Comparison of ENCODE assay signal across 13 mouse cellular contexts in the genomic region with DNA sequence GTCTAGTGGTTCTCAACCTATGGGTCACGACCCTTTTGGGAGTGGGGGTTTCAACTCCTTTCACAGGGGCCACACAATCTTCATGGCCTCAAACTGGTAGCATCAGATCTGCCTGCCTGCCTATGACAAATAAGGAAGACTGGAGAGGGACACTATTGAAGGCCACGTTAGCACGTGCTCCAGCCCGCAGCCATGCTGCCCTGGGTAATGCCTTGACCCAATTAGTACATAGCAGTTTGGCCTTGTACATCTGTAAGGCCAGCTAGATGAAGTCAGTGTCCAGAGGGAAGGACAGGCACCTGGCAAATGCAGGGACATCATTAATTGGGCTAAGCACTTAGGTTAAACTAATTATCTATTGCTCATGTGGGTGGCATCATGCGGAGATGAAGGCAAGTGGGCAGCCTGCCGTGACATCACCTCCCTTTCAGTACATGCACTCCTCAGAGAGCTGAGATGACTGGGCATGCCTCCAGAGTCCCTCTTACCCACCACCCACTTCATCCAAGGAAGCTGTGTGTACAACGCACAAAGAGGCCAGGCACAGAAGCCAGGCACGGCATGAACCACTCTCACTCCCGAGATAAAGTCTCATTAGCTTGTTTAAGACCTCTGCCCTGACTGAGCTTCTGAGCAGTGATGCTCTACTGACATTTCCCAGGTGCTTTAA.
DNase-seq lines count a peak whose midpoint lies in the region; ATAC-seq and TF ChIP-seq lines count a peak whose summit lies in the region.
"Had no signal": no experiment of that assay in that cellular context is flagged by ENCODE, and none has a peak within 500 bp of the region (broad histone marks: within the 10 kb centered on the region; RNA-seq: fewer than 3 reads in every experiment).

No protein-coding gene starts in this region.

- H3K4me1 ChIP-seq in forebrain, embryonic 13.5 days: peaks cover 19% of the 10 kb centered on the region
- H3K4me1 ChIP-seq in forebrain, embryonic 10.5 days: peaks cover 19% of the 10 kb centered on the region
- no peaks in the 10 kb centered on the region for H3K4me1 ChIP-seq in hindbrain, postnatal 0 days (ENCODE audit: insufficient read depth, low read length)
- H3K4me1 ChIP-seq in hindbrain, embryonic 10.5 days (replicated peaks): peaks cover 11% of the 10 kb centered on the region; the same call in 1 of the 2 replicates
- peaks cover 18% of the 10 kb centered on the region for H3K4me1 ChIP-seq in midbrain, embryonic 15.5 days
- H3K4me1 ChIP-seq in midbrain, embryonic 10.5 days: peaks cover 14% of the 10 kb centered on the region
- peaks cover 26% of the 10 kb centered on the region for H3K4me1 ChIP-seq in limb, embryonic 10.5 days

- ATAC-seq in forebrain, embryonic 13.5 days: peak; percentile 57
- no peak for ATAC-seq in hindbrain, postnatal 0 days
- 0 out of 2 replicates have a peak, but pooled peaks have one; percentile 42 for ATAC-seq in midbrain, embryonic 15.5 days (replicated peaks)

- H3K27me3 ChIP-seq in forebrain, embryonic 13.5 days: 0 out of 2 replicates have a peak, but pooled peaks cover 3% of the 10 kb centered on the region
- peaks cover 12% of the 10 kb centered on the region; the same call in 1 of the 2 replicates for H3K27me3 ChIP-seq in forebrain, embryonic 10.5 days (ENCODE audit: poor library complexity, severe bottlenecking)
- no peaks in the 10 kb centered on the region for H3K27me3 ChIP-seq in hindbrain, postnatal 0 days (ENCODE audit: insufficient read depth, low read length)
- peaks cover 6% of the 10 kb centered on the region; the same call in 1 of the 2 replicates for H3K27me3 ChIP-seq in hindbrain, embryonic 10.5 days (ENCODE audit: insufficient read depth, poor library complexity, severe bottlenecking)
- H3K27me3 ChIP-seq in midbrain, embryonic 15.5 days (replicated peaks): no peaks in the 10 kb centered on the region
- H3K27me3 ChIP-seq in midbrain, embryonic 10.5 days (ENCODE audit: low read depth, poor library complexity, severe bottlenecking): peaks cover 9% of the 10 kb centered on the region
- H3K27me3 ChIP-seq in limb, embryonic 10.5 days (ENCODE audit: low read depth, poor library complexity, severe bottlenecking): peaks cover 9% of the 10 kb centered on the region

- no peak overlapping the region for H3K27ac ChIP-seq in forebrain, embryonic 13.5 days
- no peak overlapping the region for H3K27ac ChIP-seq in forebrain, embryonic 10.5 days
- no peak overlapping the region for H3K27ac ChIP-seq in hindbrain, postnatal 0 days
- no peak overlapping the region for H3K27ac ChIP-seq in hindbrain, embryonic 10.5 days
- H3K27ac ChIP-seq in midbrain, embryonic 15.5 days: no peak overlapping the region
- no peak overlapping the region for H3K27ac ChIP-seq in midbrain, embryonic 10.5 days (replicated peaks)
- H3K27ac ChIP-seq in limb, embryonic 10.5 days: peak overlapping the region; percentile 30; the same call in 1 of the 2 replicates
- H3K27ac ChIP-seq: stomach, postnatal 0 days had no signal

- WGBS in forebrain, embryonic 13.5 days: 36% methylated on average over 9 of the region's 9 CpGs
- 43% methylated on average over 9 of the region's 9 CpGs for WGBS in forebrain, embryonic 10.5 days
- 46% methylated on average over 9 of the region's 9 CpGs for WGBS in hindbrain, postnatal 0 days
- 52% methylated on average over 9 of the region's 9 CpGs for WGBS in hindbrain, embryonic 10.5 days
- WGBS in midbrain, embryonic 15.5 days: 42% methylated on average over 9 of the region's 9 CpGs
- WGBS in midbrain, embryonic 10.5 days: 47% methylated on average over 9 of the region's 9 CpGs
- 53% methylated on average over 9 of the region's 9 CpGs for WGBS in limb, embryonic 10.5 days

- no peak for TF ChIP-seq CTCF in hindbrain, postnatal 0 days (IDR thresholded peaks at IDR 0.05; ENCODE audit: low read depth)

- H3K36me3 ChIP-seq in forebrain, embryonic 13.5 days (ENCODE audit: poor library complexity, severe bottlenecking): no peaks in the 10 kb centered on the region
- no peaks in the 10 kb centered on the region for H3K36me3 ChIP-seq in forebrain, embryonic 10.5 days (replicated peaks)
- H3K36me3 ChIP-seq in hindbrain, postnatal 0 days (ENCODE audit: insufficient read depth, low read length): no peaks in the 10 kb centered on the region
- no peaks in the 10 kb centered on the region for H3K36me3 ChIP-seq in hindbrain, embryonic 10.5 days
- no peaks in the 10 kb centered on the region for H3K36me3 ChIP-seq in midbrain, embryonic 15.5 days (replicated peaks)
- no peaks in the 10 kb centered on the region for H3K36me3 ChIP-seq in midbrain, embryonic 10.5 days
- H3K36me3 ChIP-seq in limb, embryonic 10.5 days: no peaks in the 10 kb centered on the region

- H3K4me2 ChIP-seq in forebrain, embryonic 13.5 days: no peak overlapping the region
- H3K4me2 ChIP-seq in hindbrain, postnatal 0 days (ENCODE audit: low read depth, low read length): no peak overlapping the region
- no peak overlapping the region for H3K4me2 ChIP-seq in midbrain, embryonic 15.5 days

- H3K9ac ChIP-seq in forebrain, embryonic 13.5 days: no peak overlapping the region
- no peak overlapping the region for H3K9ac ChIP-seq in hindbrain, postnatal 0 days (replicated peaks; ENCODE audit: low read length)
- no peak overlapping the region for H3K9ac ChIP-seq in midbrain, embryonic 15.5 days

- H3K4me3 ChIP-seq in forebrain, embryonic 13.5 days: no peak overlapping the region
- no peak overlapping the region for H3K4me3 ChIP-seq in forebrain, embryonic 10.5 days
- H3K4me3 ChIP-seq in hindbrain, postnatal 0 days (ENCODE audit: low read length): no peak overlapping the region
- H3K4me3 ChIP-seq in hindbrain, embryonic 10.5 days: no peak overlapping the region
- no peak overlapping the region for H3K4me3 ChIP-seq in midbrain, embryonic 15.5 days
- no peak overlapping the region for H3K4me3 ChIP-seq in midbrain, embryonic 10.5 days
- H3K4me3 ChIP-seq in limb, embryonic 10.5 days: no peak overlapping the region
- H3K4me3 ChIP-seq: myocyte had no signal

- no peak for DNase-seq in forebrain, embryonic 10.5 days (ENCODE audit: extremely low spot score, low spot score)
- peak; percentile 35 for DNase-seq in hindbrain, postnatal 0 days (ENCODE audit: low spot score)
- no peak for DNase-seq in hindbrain, embryonic 10.5 days (ENCODE audit: low spot score)
- no peak for DNase-seq in midbrain, embryonic 10.5 days (ENCODE audit: low spot score)
- DNase-seq in limb, embryonic 10.5 days (ENCODE audit: low spot score): no peak
- DNase-seq in thymus, postnatal 25 days: no peak
- DNase-seq: gastrocnemius, postnatal 25 days; spleen, adult 18-20 months; thymus, postnatal 4 days had no signal

- no peaks in the 10 kb centered on the region for H3K9me3 ChIP-seq in forebrain, embryonic 13.5 days (replicated peaks)
- H3K9me3 ChIP-seq in forebrain, embryonic 10.5 days: no peaks in the 10 kb centered on the region
- no peaks in the 10 kb centered on the region for H3K9me3 ChIP-seq in hindbrain, postnatal 0 days (ENCODE audit: low read length)
- no peaks in the 10 kb centered on the region for H3K9me3 ChIP-seq in hindbrain, embryonic 10.5 days
- H3K9me3 ChIP-seq in midbrain, embryonic 15.5 days: no peaks in the 10 kb centered on the region
- H3K9me3 ChIP-seq in midbrain, embryonic 10.5 days (replicated peaks): no peaks in the 10 kb centered on the region
- no peaks in the 10 kb centered on the region for H3K9me3 ChIP-seq in limb, embryonic 10.5 days (replicated peaks)
